Mouse (Mus musculus) layer of hippocampus, adult 18-20 months (tissue): ENCODE measurements at regions not wholly inside any gene's neighbourhood (a gene's known extent, or its start where the extent isn't known, plus 50 kb on each side); places are given as distances from the start of the nearest gene placed in this dataset.

Experiments used
- DNase-seq, 2 experiments: peaks; one replicate each; pipeline ENCODE4 v3.0.0; 2022; ENCODE audit warnings: low spot score in 2 of 2

DNA sequence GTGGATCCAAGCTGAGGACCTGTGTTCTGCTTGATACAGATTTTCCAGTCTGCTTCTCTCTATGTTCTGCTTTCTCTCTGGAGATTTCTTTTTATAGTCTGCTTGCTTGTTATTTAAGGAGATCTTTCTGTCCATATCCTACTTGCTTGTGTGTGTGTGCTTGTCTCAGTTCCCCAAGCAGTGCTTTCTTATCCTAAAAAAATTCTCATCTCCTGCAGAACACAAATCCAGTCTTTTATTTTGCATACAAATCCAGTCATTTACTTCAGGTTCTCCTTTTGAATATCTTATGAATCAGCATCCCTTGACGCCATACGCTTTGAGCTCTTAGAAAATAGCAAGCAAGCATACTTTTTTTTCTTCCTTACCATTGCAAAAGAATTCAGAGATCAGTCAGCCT, 310.7 kb upstream of the Cypt14 start:
- no peak for DNase-seq

- peak in 1 of 2 experiments; percentile 19 for DNase-seq
Observed at GRCm38 (mm10) chrX:40130382-40130781, 267.0 kb upstream of the Cypt14 start.
